Mouse (Mus musculus) G1E (cell line): ENCODE measurements at regions not wholly inside any gene's neighbourhood (a gene's known extent, or its start where the extent isn't known, plus 50 kb on each side); places are given as distances from the start of the nearest gene placed in this dataset.

ENCODE experiments used
- CTCF ChIP-seq: IDR thresholded peaks from 2 replicates; pipeline ENCODE4 v1.5.1; 2012; ENCODE audit warnings: low read depth, low read length, inconsistent platforms, mixed read lengths
- GATA2 ChIP-seq: IDR thresholded peaks from 2 replicates; pipeline ENCODE4 v1.6.1; 2012; ENCODE audit warnings: low read depth, low read length, inconsistent platforms, borderline replicate concordance
- POLR2AphosphoS5 ChIP-seq: IDR thresholded peaks from 2 replicates; pipeline ENCODE4 v1.6.1; 2012; ENCODE audit warnings: low read depth, low read length, inconsistent platforms; ENCODE audit not compliant: insufficient replicate concordance
- TAL1 ChIP-seq: conservative IDR thresholded peaks from 2 replicates; pipeline ENCODE4 v1.6.1; 2012; ENCODE audit warnings: low read depth, low read length, inconsistent platforms, mixed read lengths

- TF ChIP-seq CTCF (no peak), TAL1 (no peak), POLR2AphosphoS5 (no peak), GATA2 (no peak)
These were observed 155.4 kb downstream of the Kif26a start for GRCm38 (mm10) chr12:112301411-112301891.
